Mouse (Mus musculus) cerebellum, adult 8-10 months (tissue): Measurements from ENCODE around the gene Stard9.
"Not testable (repeated sequence)": the region's sequence is repeated elsewhere in the genome, so short reads cannot be mapped to it uniquely, and the experiment has no call there.

Source experiments
- DNase-seq: peaks from one replicate; pipeline ENCODE4 v3.0.0; 2022

Gene Stard9

DNA sequence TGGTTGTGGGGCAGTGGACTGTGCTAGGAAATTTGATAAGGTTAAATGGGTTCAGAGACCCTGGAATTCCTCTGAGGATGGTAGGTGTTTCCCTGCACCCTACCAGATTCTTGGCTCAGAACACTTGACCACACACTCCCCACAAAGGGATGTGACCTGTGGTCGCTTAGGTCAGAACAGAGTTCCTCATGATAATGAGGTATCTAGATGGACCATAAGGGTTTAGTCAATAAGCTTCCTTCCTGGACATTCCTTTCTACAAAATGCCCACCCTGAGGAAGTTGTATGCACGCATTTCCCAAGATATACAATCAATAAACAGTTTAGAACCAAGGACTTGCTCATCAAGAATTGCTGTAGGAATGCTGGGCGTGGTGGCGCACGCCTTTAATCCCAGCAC lies 27.0 kb downstream of the Stard9 start:
- no peak for DNase-seq

DNA sequence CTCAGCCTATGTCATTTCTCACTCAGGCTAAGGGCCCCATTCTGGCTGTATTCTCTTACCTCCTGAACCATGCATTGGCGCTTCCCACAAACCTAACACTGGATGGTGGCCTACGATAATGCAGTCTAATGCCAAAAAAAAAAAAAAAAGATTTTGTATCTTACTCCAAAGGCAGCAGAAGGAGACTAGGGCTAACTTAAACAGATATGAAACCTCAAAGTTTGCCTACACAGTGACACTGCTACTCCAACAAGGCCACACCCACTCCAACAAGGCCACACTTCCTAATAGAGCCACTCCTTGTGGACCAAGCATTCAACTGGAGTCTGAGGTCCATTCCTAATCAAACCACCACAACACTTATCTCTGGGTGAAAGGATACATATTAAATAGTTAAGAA lies 27.8 kb downstream of the Stard9 start:
- no peak for DNase-seq

- DNase-seq = no peak
These were observed 29.6 kb downstream of the Stard9 start for GRCm38 (mm10) chr2:120658486-120658885.

GRCm38 (mm10) chr2:120659318-120659717 lies 30.4 kb downstream of the Stard9 start:
- DNase-seq = no peak

GRCm38 (mm10) chr2:120660486-120661078 lies 31.7 kb downstream of the Stard9 start:
- DNase-seq = no peak

- DNase-seq = no peak
These were observed 33.8 kb downstream of the Stard9 start for GRCm38 (mm10) chr2:120662766-120663165.

- no peak for DNase-seq
These were observed 34.7 kb downstream of the Stard9 start for GRCm38 (mm10) chr2:120663491-120664154.

DNA sequence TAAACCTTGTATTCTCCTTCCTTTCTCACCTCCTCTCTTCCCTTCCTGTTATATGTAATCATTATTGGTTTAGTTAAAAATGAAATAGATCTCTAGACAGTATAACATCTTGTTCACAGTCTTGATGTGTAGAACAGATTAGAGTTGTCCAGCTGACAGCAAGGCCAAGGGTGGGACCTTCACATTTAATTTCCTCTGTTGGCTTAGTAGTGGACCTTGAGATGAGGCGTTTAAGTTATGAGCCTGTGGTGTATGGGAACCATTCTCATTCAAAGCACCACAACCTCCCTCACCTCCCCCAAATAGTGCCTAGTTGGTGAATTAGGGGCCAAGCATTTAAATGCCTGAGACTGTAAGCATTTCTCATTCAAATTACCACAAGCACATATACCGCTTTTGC lies 38.5 kb downstream of the Stard9 start:
- DNase-seq = no peak

DNA sequence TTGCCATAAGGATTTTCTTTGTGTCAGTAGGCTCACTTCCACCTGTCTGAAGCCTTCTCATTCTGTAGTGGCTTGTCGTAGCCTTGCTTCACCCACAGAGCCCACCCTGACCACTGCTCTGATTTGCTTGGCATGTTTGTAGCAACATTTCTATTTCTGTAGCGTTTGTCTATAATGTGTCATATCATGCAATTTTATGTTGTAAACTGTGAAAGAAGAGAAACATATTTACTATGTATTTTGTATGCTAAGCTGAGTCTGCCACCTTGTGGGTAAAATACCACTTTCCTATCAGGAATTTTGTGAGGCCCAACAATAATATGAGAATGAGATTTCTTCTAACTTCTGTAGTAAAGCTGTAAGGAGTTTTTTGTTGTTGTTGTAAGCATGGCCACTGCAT lies 41.3 kb downstream of the Stard9 start:
- DNase-seq = no peak

GRCm38 (mm10) chr2:120681151-120681550 lies 52.2 kb downstream of the Stard9 start:
- DNase-seq = not testable (repeated sequence)

GRCm38 (mm10) chr2:120697767-120698166 lies 68.8 kb downstream of the Stard9 start:
- DNase-seq = no peak

- DNase-seq = no peak
These were observed 71.5 kb downstream of the Stard9 start for GRCm38 (mm10) chr2:120700379-120700885.

- DNase-seq = no peak
These were observed 73.8 kb downstream of the Stard9 start for GRCm38 (mm10) chr2:120702675-120703074.

GRCm38 (mm10) chr2:120707041-120707440 lies 78.1 kb downstream of the Stard9 start:
- DNase-seq = no peak

DNA sequence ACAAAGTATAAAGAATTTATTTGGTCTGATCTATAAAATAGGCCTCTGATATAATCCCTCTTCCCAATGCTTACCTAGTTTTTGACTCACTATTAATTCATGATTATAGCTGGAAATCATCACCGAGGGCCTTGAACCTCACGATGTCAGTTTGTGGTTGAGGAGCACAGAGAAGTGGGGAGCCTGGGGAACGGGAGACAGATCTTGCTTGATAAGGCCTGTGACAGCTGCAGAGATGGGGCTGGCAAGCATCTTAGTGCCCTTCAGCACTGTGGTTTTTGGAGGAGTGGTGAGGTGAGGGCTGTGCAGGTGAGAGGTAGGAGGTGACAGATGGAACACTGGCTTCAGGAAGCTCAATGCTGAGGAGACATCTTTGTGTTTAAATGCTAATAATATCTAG lies 81.2 kb downstream of the Stard9 start:
- DNase-seq = no peak

- no peak for DNase-seq
These were observed 82.0 kb downstream of the Stard9 start for GRCm38 (mm10) chr2:120710948-120711347.

- DNase-seq = no peak
These were observed 84.5 kb downstream of the Stard9 start for GRCm38 (mm10) chr2:120713441-120713840.

DNA sequence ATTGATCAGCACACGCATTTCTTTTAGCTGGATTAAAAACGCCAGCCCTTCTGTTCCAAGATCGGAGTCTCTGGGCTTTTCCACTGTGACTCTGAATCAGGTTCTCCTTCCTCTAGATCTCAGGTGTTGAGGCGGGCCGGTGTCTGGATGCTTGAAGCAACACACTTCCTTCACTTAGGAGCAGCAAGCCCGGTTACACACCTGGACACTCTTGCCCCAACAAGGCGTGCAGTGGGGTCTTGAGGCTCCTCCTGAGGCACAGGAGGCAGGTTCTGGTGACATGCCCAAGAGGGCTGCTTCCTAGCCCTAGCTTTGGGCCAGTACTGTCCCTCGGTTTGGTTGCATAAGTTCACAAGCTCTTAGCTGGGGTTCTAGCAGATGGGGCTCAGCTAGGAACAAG lies 89.6 kb downstream of the Stard9 start:
- DNase-seq = no peak

DNA sequence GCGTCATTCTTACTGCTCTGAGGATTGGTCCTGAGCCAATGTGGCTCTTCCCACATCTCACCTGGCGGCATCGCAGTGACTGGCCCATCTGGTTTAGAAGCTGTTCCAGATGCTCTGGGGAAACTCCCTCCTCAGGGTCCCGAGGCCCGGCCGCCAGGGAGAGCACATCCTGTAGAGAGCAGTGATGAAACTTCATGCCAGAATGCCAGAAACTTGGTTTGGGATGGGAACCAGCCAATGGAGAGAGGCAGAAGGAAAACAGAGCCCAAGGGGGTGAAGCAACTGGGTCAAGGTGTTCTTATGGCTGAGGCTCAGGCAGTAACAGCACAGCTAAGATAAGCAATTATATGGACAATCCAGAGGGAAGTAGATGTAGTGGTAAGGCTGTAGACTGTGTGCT lies 91.9 kb downstream of the Stard9 start:
- no peak for DNase-seq

DNA sequence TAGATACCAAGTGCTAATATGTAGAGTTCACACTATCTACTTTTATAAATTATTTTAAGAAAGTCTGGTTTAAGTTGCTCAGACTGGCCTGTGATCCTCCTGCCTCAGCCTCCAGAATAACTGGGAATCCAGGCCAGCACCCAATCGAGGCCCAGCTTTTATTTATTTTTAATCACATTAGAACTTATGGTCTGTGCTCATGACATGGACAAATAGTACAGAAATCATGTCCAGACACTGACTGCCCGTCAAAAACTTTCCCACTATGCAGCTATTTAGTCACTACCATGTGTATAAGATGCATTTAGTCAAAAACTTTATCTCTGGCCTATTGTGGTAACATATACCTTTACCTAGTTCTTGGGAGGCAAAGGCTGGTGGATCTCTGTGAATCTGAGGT lies 93.0 kb downstream of the Stard9 start:
- no peak for DNase-seq

- DNase-seq = no peak
These were observed 93.6 kb downstream of the Stard9 start for GRCm38 (mm10) chr2:120722491-120722890.

DNA sequence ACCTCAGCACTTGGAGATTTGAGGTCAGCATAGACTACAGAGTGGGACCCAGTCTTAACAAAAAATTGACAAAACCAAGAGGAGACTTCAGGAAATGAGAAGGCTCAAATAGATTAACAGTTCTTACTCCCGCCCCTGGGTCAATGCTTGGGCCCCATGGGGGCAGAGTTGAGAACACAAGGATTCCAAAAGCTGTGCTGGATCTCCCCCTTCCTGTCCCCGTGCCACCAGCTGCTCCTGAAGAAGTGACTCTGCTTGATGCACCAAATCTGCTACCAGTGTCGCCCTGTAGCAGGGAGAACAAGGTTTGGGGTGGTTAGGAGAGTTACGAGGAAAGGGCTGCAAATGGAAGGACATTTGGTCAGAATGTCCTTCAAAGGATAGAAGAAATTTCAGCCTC lies 94.7 kb downstream of the Stard9 start:
- no peak for DNase-seq

DNA sequence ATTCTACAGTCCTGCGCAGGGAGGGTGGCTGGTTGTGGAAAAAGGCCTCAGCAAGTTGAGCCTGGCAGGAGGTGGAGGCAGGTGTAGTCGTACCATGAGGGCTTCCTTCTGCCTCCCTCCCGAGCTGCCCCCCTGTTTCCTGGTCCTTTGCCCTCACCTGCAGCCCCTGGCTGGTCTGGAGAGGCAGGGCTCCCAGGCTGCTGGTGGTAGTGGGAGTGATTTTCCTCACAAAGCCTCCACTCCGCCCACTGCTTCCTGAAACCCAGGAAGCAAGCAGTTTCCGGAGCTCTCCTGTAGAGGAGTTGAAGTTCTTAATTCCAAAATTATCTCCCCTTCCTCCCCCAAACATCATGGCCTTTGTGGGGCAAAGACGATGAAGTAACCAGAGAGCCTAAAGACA lies 95.3 kb downstream of the Stard9 start:
- DNase-seq = no peak

- no peak for DNase-seq
These were observed 101.1 kb downstream of the Stard9 start for GRCm38 (mm10) chr2:120729775-120730585.
